Mouse (Mus musculus): ENCODE measurements around the gene Slc25a35. TPM values are rescaled to one million over a fixed set of nuclear protein-coding genes. Genes with fewer than 3 reads are reported as not detected.
"Not testable (repeated sequence)": the region's sequence is repeated elsewhere in the genome, so short reads cannot be mapped to it uniquely, and the experiment has no call there.

The Slc25a35 gene
- polyA plus RNA-seq, 1 experiment from 2014 or later: 3.4 TPM

GRCm38 (mm10) chr11:69005193-69005592 lies 37.3 kb downstream of the Slc25a35 start:
- ATAC-seq (ENCODE audit: low read depth) (no peak), DNase-seq (ENCODE audit: low spot score) (no peak)
- Histone ChIP-seq H3K27me3 (replicated peaks; ENCODE audit: control insufficient read depth, insufficient read depth, low read length) (no peaks in the 10 kb centered on the region), H3K4me3 (ENCODE audit: low read depth, low read length) (no peak overlapping the region), H3K27ac (replicated peaks; ENCODE audit: low read depth, low read length) (no peak overlapping the region), H3K9ac (ENCODE audit: low read depth, low read length) (no peak overlapping the region), H3K4me2 (ENCODE audit: low read depth, low read length) (no peak overlapping the region), H3K36me3 (ENCODE audit: control insufficient read depth, insufficient read depth, low read length) (peaks cover 35% of the 10 kb centered on the region), H3K9me3 (ENCODE audit: control insufficient read depth, low read length) (no peaks in the 10 kb centered on the region), H3K4me1 (ENCODE audit: control insufficient read depth, insufficient read depth, low read length) (peaks cover 7% of the 10 kb centered on the region)
- 87% methylated on average over 7 of the region's 7 CpGs for WGBS

GRCm38 (mm10) chr11:69006575-69006974 lies 38.6 kb downstream of the Slc25a35 start:
- H3K9me3 ChIP-seq (ENCODE audit: control insufficient read depth, low read length); H3K4me3 ChIP-seq (ENCODE audit: low read depth, low read length); H3K27ac ChIP-seq (replicated peaks; ENCODE audit: low read depth, low read length); DNase-seq (ENCODE audit: low spot score); H3K4me1 ChIP-seq (ENCODE audit: control insufficient read depth, insufficient read depth, low read length); ATAC-seq (ENCODE audit: low read depth); H3K27me3 ChIP-seq (replicated peaks; ENCODE audit: control insufficient read depth, insufficient read depth, low read length); H3K9ac ChIP-seq (ENCODE audit: low read depth, low read length); H3K4me2 ChIP-seq (ENCODE audit: low read depth, low read length): not testable (repeated sequence)
- peaks cover 21% of the 10 kb centered on the region; the same call in 1 of the 2 replicates for H3K36me3 ChIP-seq (ENCODE audit: control insufficient read depth, insufficient read depth, low read length)

GRCm38 (mm10) chr11:69008182-69009121 lies 40.5 kb downstream of the Slc25a35 start, which contains the start of gene Pfas:
Gene Pfas, minus strand, starts transcription at chr11:69008460.
- Histone ChIP-seq H3K4me1 (ENCODE audit: control insufficient read depth, insufficient read depth, low read length) (peaks cover 10% of the 10 kb centered on the region), H3K9ac (ENCODE audit: low read depth, low read length) (peak within 1 kb of the TSS; percentile 75), H3K27me3 (replicated peaks; ENCODE audit: control insufficient read depth, insufficient read depth, low read length) (no peaks in the 10 kb centered on the region), H3K27ac (replicated peaks; ENCODE audit: low read depth, low read length) (peak within 1 kb of the TSS; percentile 39), H3K4me2 (ENCODE audit: low read depth, low read length) (peak within 1 kb of the TSS; percentile 79), H3K4me3 (ENCODE audit: low read depth, low read length) (peak within 1 kb of the TSS; percentile 62), H3K36me3 (ENCODE audit: control insufficient read depth, insufficient read depth, low read length) (0 out of 2 replicates have a peak, but pooled peaks cover 3% of the 10 kb centered on the region), H3K9me3 (ENCODE audit: control insufficient read depth, low read length) (no peaks in the 10 kb centered on the region)
- DNase-seq (ENCODE audit: low spot score): peak; percentile 96
- WGBS: 8% methylated on average over 38 of the region's 38 CpGs
- ATAC-seq (ENCODE audit: low read depth): peak; percentile 89

GRCm38 (mm10) chr11:69009508-69009907 lies 41.6 kb downstream of the Slc25a35 start:
- H3K27me3 ChIP-seq (replicated peaks; ENCODE audit: control insufficient read depth, insufficient read depth, low read length): no peaks in the 10 kb centered on the region
- WGBS: 80% methylated on average over 1 of the region's 1 CpGs
- H3K9me3 ChIP-seq (ENCODE audit: control insufficient read depth, low read length): no peaks in the 10 kb centered on the region
- H3K9ac ChIP-seq (ENCODE audit: low read depth, low read length): no peak overlapping the region
- peaks cover 10% of the 10 kb centered on the region for H3K4me1 ChIP-seq (ENCODE audit: control insufficient read depth, insufficient read depth, low read length)
- H3K4me3 ChIP-seq (ENCODE audit: low read depth, low read length): no peak overlapping the region
- H3K4me2 ChIP-seq (ENCODE audit: low read depth, low read length): no peak overlapping the region
- H3K36me3 ChIP-seq (ENCODE audit: control insufficient read depth, insufficient read depth, low read length): no peaks in the 10 kb centered on the region
- ATAC-seq (ENCODE audit: low read depth) (no peak), DNase-seq (ENCODE audit: low spot score) (no peak)
- no peak overlapping the region for H3K27ac ChIP-seq (replicated peaks; ENCODE audit: low read depth, low read length)

GRCm38 (mm10) chr11:69010400-69011323 lies 42.7 kb downstream of the Slc25a35 start:
- H3K36me3 ChIP-seq (ENCODE audit: control insufficient read depth, insufficient read depth, low read length): no peaks in the 10 kb centered on the region
- H3K9me3 ChIP-seq (ENCODE audit: control insufficient read depth, low read length): no peaks in the 10 kb centered on the region
- H3K4me1 ChIP-seq (ENCODE audit: control insufficient read depth, insufficient read depth, low read length): peaks cover 12% of the 10 kb centered on the region
- 87% methylated on average over 15 of the region's 15 CpGs for WGBS
- ATAC-seq (ENCODE audit: low read depth) (no peak), DNase-seq (ENCODE audit: low spot score) (no peak)
- no peak overlapping the region for H3K4me3 ChIP-seq (ENCODE audit: low read depth, low read length)
- no peaks in the 10 kb centered on the region for H3K27me3 ChIP-seq (replicated peaks; ENCODE audit: control insufficient read depth, insufficient read depth, low read length)
- no peak overlapping the region for H3K27ac ChIP-seq (replicated peaks; ENCODE audit: low read depth, low read length)
- H3K4me2 ChIP-seq (ENCODE audit: low read depth, low read length): peak overlapping the region; percentile 84; the same call in 1 of the 2 replicates
- no peak overlapping the region for H3K9ac ChIP-seq (ENCODE audit: low read depth, low read length)

GRCm38 (mm10) chr11:69011445-69011844 lies 43.5 kb downstream of the Slc25a35 start:
- not testable (repeated sequence) for H3K27me3 ChIP-seq (replicated peaks; ENCODE audit: control insufficient read depth, insufficient read depth, low read length); H3K9me3 ChIP-seq (ENCODE audit: control insufficient read depth, low read length); DNase-seq (ENCODE audit: low spot score); ATAC-seq (ENCODE audit: low read depth); H3K36me3 ChIP-seq (ENCODE audit: control insufficient read depth, insufficient read depth, low read length)
- Histone ChIP-seq H3K27ac (replicated peaks; ENCODE audit: low read depth, low read length) (peak overlapping the region; percentile 85), H3K9ac (ENCODE audit: low read depth, low read length) (peak overlapping the region; percentile 71; the same call in 1 of the 2 replicates), H3K4me3 (ENCODE audit: low read depth, low read length) (peak overlapping the region; percentile 53), H3K4me1 (ENCODE audit: control insufficient read depth, insufficient read depth, low read length) (peaks cover 12% of the 10 kb centered on the region), H3K4me2 (ENCODE audit: low read depth, low read length) (peak overlapping the region; percentile 84)
- WGBS: 71% methylated on average over 2 of the region's 2 CpGs

- ATAC-seq (ENCODE audit: low read depth): peak; percentile 64
- Histone ChIP-seq H3K4me1 (ENCODE audit: control insufficient read depth, insufficient read depth, low read length) (peaks cover 19% of the 10 kb centered on the region), H3K4me3 (ENCODE audit: low read depth, low read length) (peak overlapping the region; percentile 53), H3K27me3 (replicated peaks; ENCODE audit: control insufficient read depth, insufficient read depth, low read length) (no peaks in the 10 kb centered on the region), H3K27ac (replicated peaks; ENCODE audit: low read depth, low read length) (peak overlapping the region; percentile 85), H3K9ac (ENCODE audit: low read depth, low read length) (peak overlapping the region; percentile 71), H3K4me2 (ENCODE audit: low read depth, low read length) (peak overlapping the region; percentile 84), H3K36me3 (ENCODE audit: control insufficient read depth, insufficient read depth, low read length) (no peaks in the 10 kb centered on the region), H3K9me3 (ENCODE audit: control insufficient read depth, low read length) (no peaks in the 10 kb centered on the region)
- under 1% methylated on average over 18 of the region's 18 CpGs for WGBS
- DNase-seq (ENCODE audit: low spot score): peak; percentile 96
These were observed 44.2 kb downstream of the Slc25a35 start for GRCm38 (mm10) chr11:69012071-69012601.
